Mouse (Mus musculus) spleen, postnatal 14 days (tissue): ENCODE data around the gene Btbd17.

Experiments used
- DNase-seq, 2 experiments: peaks; one replicate each; pipeline ENCODE4 v3.0.0; 2021 to 2022; ENCODE audit warnings: low spot score in 2 of 2

The Btbd17 gene

GRCm38 (mm10) chr11:114795848-114796322, at the start of gene Btbd17:
Gene Btbd17, minus strand, starts transcription at chr11:114795945.
- no peak for DNase-seq

DNA sequence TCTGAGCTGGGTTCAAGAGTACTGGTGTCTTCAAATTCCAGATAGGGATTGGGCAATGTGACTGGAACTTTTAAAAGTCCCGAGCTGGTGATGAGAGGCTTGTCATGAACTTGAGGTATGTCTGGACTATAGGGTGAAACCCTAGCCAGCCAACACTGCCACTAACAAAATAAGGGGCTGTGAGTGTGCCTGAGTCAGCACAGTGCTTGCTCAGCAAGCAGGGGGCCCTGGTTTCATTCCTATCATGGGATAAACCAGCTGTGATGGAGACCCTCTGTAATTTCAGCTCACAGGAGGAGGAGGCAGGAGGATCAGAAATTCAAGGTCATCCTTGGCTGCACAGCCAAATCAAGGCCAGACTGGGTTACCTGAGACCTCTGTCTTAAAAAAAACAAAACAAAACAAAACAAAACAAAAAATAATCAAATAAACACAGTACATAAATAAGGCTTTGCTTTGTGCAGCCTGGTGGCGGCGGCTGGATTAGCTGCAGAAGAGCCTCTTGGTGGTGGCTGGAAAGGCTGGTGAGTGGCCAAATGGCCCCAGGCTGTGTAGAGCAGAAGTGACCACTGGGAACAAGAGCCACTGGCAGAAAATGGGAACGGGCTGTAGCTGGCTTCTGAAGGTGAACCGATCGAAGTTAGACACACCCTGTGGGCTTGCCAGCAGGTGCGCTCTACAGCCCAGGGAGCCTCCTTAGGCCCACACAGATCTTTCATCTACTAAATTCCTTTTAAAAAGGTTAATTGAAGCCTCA, 48.9 kb upstream of the Btbd17 start:
- no peak for DNase-seq

GRCm38 (mm10) chr11:114843818-114844463, 48.2 kb upstream of the Btbd17 start:
- DNase-seq: no peak

- DNase-seq: no peak
Measured at GRCm38 (mm10) chr11:114833166-114833565, 37.4 kb upstream of the Btbd17 start.

DNA sequence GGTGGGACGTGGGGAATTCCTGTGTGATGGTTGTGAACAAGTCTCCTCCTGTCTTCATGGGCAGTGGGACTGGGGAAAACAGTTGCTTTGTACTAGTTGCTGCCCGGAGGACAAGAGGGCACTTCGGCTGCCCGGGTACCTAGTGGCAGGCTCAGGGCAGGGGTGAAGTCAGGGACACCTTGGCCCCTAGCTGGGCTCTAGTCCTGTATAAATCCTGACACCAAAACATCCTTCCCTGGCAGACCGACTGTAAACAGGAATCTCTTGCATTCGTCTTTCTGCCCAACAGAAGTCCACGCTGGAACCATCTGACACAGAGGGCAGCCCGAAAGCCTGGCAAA, 34.7 kb upstream of the Btbd17 start:
- no peak for DNase-seq

- DNase-seq: no peak
Measured at GRCm38 (mm10) chr11:114829499-114830432, 34.0 kb upstream of the Btbd17 start.

GRCm38 (mm10) chr11:114826686-114827085, 30.9 kb upstream of the Btbd17 start:
- no peak for DNase-seq

- DNase-seq: no peak
Measured at GRCm38 (mm10) chr11:114823199-114823725, 27.5 kb upstream of the Btbd17 start.

DNA sequence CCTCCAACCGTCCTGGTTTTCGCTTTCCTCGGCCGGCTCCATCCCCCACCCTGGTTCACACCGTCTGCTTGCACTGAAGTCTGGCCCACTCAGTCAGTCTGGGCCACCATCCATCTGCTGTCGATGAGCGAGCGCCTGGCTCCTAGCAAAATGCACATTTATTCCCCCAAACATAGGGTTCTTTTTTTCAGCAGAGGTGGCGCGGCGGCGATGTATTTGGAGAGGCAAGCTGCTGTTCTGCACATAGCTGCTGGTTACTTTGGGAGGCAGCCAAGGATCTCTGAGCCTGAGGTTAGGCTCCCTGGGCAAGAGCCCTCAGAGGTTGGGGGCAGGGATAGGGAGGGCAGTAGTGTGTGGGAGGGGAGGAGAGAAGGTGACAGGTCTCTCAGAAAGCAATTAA, 27.0 kb upstream of the Btbd17 start:
- DNase-seq: no peak

DNA sequence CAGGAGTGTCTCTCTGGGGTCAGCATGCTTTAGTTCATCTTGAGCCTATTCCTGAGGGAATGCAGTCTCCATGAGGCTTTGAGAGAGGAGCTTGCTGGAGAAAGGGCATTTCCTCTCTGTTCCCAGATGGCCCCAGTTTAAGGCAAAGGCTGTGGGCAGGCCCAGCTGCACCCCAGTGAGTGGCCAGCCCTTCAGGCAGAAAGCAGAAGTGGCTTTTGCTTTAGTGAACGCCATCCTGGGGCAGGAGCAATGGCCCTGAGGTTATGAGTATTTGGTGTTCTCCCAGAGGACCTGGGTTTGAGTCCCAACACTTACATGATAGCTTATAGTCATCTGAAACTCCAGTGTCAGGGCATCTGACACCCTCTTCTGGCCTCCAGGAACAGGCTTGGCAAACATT, 25.6 kb upstream of the Btbd17 start:
- DNase-seq: no peak

- DNase-seq: no peak
Measured at GRCm38 (mm10) chr11:114820444-114820843, 24.7 kb upstream of the Btbd17 start.

- DNase-seq: no peak
Measured at GRCm38 (mm10) chr11:114819110-114819509, 23.4 kb upstream of the Btbd17 start.

DNA sequence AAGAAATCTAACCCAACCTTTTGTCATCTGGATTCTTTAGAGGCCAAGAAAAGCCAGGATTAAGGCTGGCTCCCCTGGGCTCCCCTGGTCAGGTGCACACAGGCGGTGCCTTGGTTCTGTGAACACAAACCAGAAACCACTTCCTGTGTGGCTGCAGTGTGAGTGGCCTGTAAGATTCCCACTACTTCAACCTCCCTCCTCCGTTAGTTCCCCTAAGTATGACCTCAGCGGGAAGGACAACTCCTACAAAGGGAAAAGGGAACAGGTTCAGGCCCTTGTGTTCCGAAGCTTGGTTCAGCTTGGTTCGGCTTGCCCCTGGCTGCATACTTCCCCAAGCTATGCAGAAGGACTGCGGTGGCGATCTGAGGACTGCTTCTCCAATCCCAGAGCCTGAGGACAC, 22.4 kb upstream of the Btbd17 start:
- no peak for DNase-seq

DNA sequence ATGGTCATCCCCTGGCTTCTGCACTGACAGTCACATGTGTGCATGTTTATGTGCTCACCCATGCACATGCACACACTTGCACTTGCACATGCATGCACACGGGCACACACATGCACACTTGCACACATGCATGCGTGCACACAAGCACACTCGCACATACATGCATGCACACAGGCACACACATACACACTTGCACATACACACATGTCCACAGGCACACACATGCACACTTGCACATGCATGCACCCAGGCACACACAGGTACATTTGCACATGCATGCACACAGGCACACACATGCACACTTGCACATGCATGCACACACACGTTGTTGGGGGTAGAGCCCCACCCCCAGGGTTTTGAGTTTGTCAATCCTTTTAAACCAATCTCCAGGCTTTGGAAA, 21.2 kb upstream of the Btbd17 start:
- no peak for DNase-seq

- DNase-seq: no peak
Measured at GRCm38 (mm10) chr11:114814873-114815592, 19.3 kb upstream of the Btbd17 start.

- peak; percentile 71 to 86 for DNase-seq
Measured at GRCm38 (mm10) chr11:114812731-114813240, 17.0 kb upstream of the Btbd17 start.

- no peak for DNase-seq
Measured at GRCm38 (mm10) chr11:114810344-114810743, 14.6 kb upstream of the Btbd17 start.

- no peak for DNase-seq
Measured at GRCm38 (mm10) chr11:114809371-114809770, 13.6 kb upstream of the Btbd17 start.

- no peak for DNase-seq
Measured at GRCm38 (mm10) chr11:114807686-114808427, 12.1 kb upstream of the Btbd17 start.

- DNase-seq: no peak
Measured at GRCm38 (mm10) chr11:114807025-114807424, 11.3 kb upstream of the Btbd17 start.
